Mouse (Mus musculus) CH12.LX (cell line): ENCODE data around the gene Triobp. TPM values are rescaled to one million over a fixed set of nuclear protein-coding genes. Genes with fewer than 3 reads are reported as not detected.

ENCODE experiments used
- DNase-seq: peaks from one replicate; pipeline ENCODE4 v3.0.0-alpha.2; 2013; ENCODE audit errors: extremely low read depth
- H3K27ac ChIP-seq: 2 replicates; pipeline ENCODE4 v1.5.1; 2012; ENCODE audit warnings: low read depth, mild to moderate bottlenecking, control low read depth, moderate library complexity; ENCODE audit not compliant: insufficient read depth
- H3K27me3 ChIP-seq: replicated peaks from 2 replicates; pipeline ENCODE3; 2012; ENCODE audit warnings: inconsistent platforms
- H3K36me3 ChIP-seq, 2 experiments: replicated peaks in 1 of 2; 2 replicates each; pipeline versions ENCODE3 to v1.6.1; 2012; ENCODE audit warnings: inconsistent platforms in 1 of 2, low read length in 1 of 2, mild to moderate bottlenecking in 1 of 2, mixed read lengths in 1 of 2, moderate library complexity in 1 of 2; ENCODE audit not compliant: control insufficient read depth in 1 of 2, insufficient read depth in 1 of 2
- H3K4me1 ChIP-seq, 2 experiments: 2 replicates each; pipeline ENCODE4 v1.6.1; 2012; ENCODE audit warnings: inconsistent platforms in 1 of 2, moderate library complexity in 1 of 2; ENCODE audit not compliant: insufficient read depth in 2 of 2, control insufficient read depth in 1 of 2
- H3K4me2 ChIP-seq: 2 replicates; pipeline ENCODE4 v1.6.1; 2012; ENCODE audit warnings: low read depth, mild to moderate bottlenecking, control low read depth; ENCODE audit not compliant: poor library complexity, insufficient read depth, severe bottlenecking
- H3K4me3 ChIP-seq, 3 experiments: fragments of 150-350 bp in 1 of 3; sonication (generic) in 1 of 3; replicated peaks in 1 of 3; 2 replicates each; pipeline versions ENCODE3 to v1.5.1; 2011 to 2012; ENCODE audit warnings: low read depth in 2 of 3, low read length in 2 of 3, mild to moderate bottlenecking in 2 of 3, moderate library complexity in 2 of 3, control low read depth in 1 of 3, improper control_type of control experiment in 1 of 3, inconsistent platforms in 1 of 3, mixed read lengths in 1 of 3; ENCODE audit not compliant: poor library complexity in 1 of 3
- H3K79me2 ChIP-seq: replicated peaks from 2 replicates; pipeline ENCODE4 v1.6.1; 2012; ENCODE audit warnings: mild to moderate bottlenecking, moderate library complexity; ENCODE audit not compliant: control insufficient read depth, poor library complexity, insufficient read depth, severe bottlenecking; ENCODE audit errors: extremely low read depth
- H3K9ac ChIP-seq: 2 replicates; pipeline ENCODE4 v1.6.1; 2012; ENCODE audit warnings: low read depth, mild to moderate bottlenecking, control low read depth, moderate library complexity; ENCODE audit not compliant: insufficient read depth
- H3K9me3 ChIP-seq: replicated peaks from 2 replicates; pipeline ENCODE3; 2012; ENCODE audit warnings: low read length, inconsistent platforms, mixed read lengths
- BHLHE40 ChIP-seq: IDR thresholded peaks from 2 replicates; pipeline ENCODE4 v1.6.1; 2011; ENCODE audit warnings: mild to moderate bottlenecking, low read depth, low read length, improper control_type of control experiment
- CHD2 ChIP-seq: IDR thresholded peaks from 2 replicates; pipeline ENCODE4 v1.6.1; 2011; ENCODE audit warnings: low read length, improper control_type of control experiment
- CTCF ChIP-seq, 2 experiments: IDR thresholded peaks in 1 of 2; conservative IDR thresholded peaks in 1 of 2; 2 replicates each; pipeline ENCODE4 v1.5.1; 2011 to 2012; ENCODE audit warnings: low read depth in 2 of 2, low read length in 2 of 2, improper control_type of control experiment in 1 of 2, inconsistent platforms in 1 of 2, mild to moderate bottlenecking in 1 of 2, moderate library complexity in 1 of 2
- KAT2A ChIP-seq: IDR thresholded peaks from 2 replicates; pipeline ENCODE4 v1.6.1; 2012; ENCODE audit warnings: low read length, improper control_type of control experiment, inconsistent platforms; ENCODE audit not compliant: insufficient replicate concordance
- MAX ChIP-seq: IDR thresholded peaks from 2 replicates; pipeline ENCODE4 v1.6.1; 2011; ENCODE audit warnings: low read length, improper control_type of control experiment
- MAZ ChIP-seq: IDR thresholded peaks from 2 replicates; pipeline ENCODE4 v1.6.1; 2012; ENCODE audit warnings: low read depth, mild to moderate bottlenecking, inconsistent platforms, low read length, improper control_type of control experiment, moderate library complexity
- MXI1 ChIP-seq: IDR thresholded peaks from 2 replicates; pipeline ENCODE4 v1.6.1; 2011; ENCODE audit warnings: mild to moderate bottlenecking, low read depth, low read length, improper control_type of control experiment
- NRF1 ChIP-seq: IDR thresholded peaks from 2 replicates; pipeline ENCODE4 v1.6.1; 2014; ENCODE audit warnings: low read depth, mild to moderate bottlenecking, inconsistent platforms, low read length, improper control_type of control experiment, moderate library complexity
- POLR2A ChIP-seq: IDR thresholded peaks from 2 replicates; pipeline ENCODE4 v1.6.1; 2011; ENCODE audit warnings: low read depth, mild to moderate bottlenecking, improper control_type of control experiment, low read length
- RAD21 ChIP-seq: IDR thresholded peaks from 2 replicates; pipeline ENCODE4 v1.6.1; 2011; ENCODE audit warnings: low read depth, mild to moderate bottlenecking, low read length, improper control_type of control experiment, moderate library complexity
- SMC3 ChIP-seq: IDR thresholded peaks from 2 replicates; pipeline ENCODE4 v1.6.1; 2011; ENCODE audit warnings: low read depth, low read length, improper control_type of control experiment
- TBP ChIP-seq: conservative IDR thresholded peaks from 2 replicates; pipeline ENCODE4 v1.6.1; 2011; ENCODE audit warnings: low read depth, low read length, improper control_type of control experiment
- TCF12 ChIP-seq: IDR thresholded peaks from 2 replicates; pipeline ENCODE4 v1.6.1; 2014; ENCODE audit warnings: low read depth, mild to moderate bottlenecking, inconsistent platforms, low read length, improper control_type of control experiment
- UBTF ChIP-seq: IDR thresholded peaks from 2 replicates; pipeline ENCODE4 v1.6.1; 2012; ENCODE audit warnings: low read depth, mild to moderate bottlenecking, inconsistent platforms, low read length, improper control_type of control experiment, moderate library complexity
- USF1 ChIP-seq: IDR thresholded peaks from 2 replicates; pipeline ENCODE4 v1.6.1; 2014; ENCODE audit warnings: low read depth, mild to moderate bottlenecking, inconsistent platforms, low read length, improper control_type of control experiment
- ZC3H11A ChIP-seq: IDR thresholded peaks from 2 replicates; pipeline ENCODE4 v1.6.1; 2012; ENCODE audit warnings: low read depth, mild to moderate bottlenecking, inconsistent platforms, low read length, improper control_type of control experiment
- ZNF384 ChIP-seq: IDR thresholded peaks from 2 replicates; pipeline ENCODE4 v1.6.1; 2012; ENCODE audit warnings: low read depth, low read length, improper control_type of control experiment, inconsistent platforms
- dilution Hi-C: fragments of 300-500 bp; cut with MboI; formaldehyde crosslinking; loops from 2 replicates; pipeline ENCODE4 v1.14.3; 2020; ENCODE audit warnings: low sequenced_read_pairs; ENCODE audit not compliant: extremely low pct_unique_long_range_greater_than_20kb, extremely low pct_ligation_motif_present
- in situ Hi-C: fragments of 300-500 bp; cut with MboI; formaldehyde crosslinking; loops from 3 replicates; pipeline ENCODE4 v1.14.3; 2019; ENCODE audit warnings: low sequenced_read_pairs, low pct_ligation_motif_present, low pct_unique_long_range_greater_than_20kb, mixed read lengths
- polyA plus RNA-seq: library from polyadenylated mRNA; unstranded; fragments of >175 nt; gene quantifications from 2 replicates; pipeline ENCODE4 v1.2.1, GENCODE M21; 2012; ENCODE audit warnings: low read depth; ENCODE audit not compliant: insufficient read length
- total RNA-seq, 2 experiments: library from RNA; depleted of rRNA; stranded (reverse); fragments of 300-350 nt in 1 of 2; fragments of >200 nt in 1 of 2; gene quantifications; 2 replicates each; pipeline ENCODE4 v1.2.3; 2012 to 2014

Gene Triobp
- total and polyA plus RNA-seq, 3 experiments = 11.5 to 31.0 (median 25.5) TPM

DNA sequence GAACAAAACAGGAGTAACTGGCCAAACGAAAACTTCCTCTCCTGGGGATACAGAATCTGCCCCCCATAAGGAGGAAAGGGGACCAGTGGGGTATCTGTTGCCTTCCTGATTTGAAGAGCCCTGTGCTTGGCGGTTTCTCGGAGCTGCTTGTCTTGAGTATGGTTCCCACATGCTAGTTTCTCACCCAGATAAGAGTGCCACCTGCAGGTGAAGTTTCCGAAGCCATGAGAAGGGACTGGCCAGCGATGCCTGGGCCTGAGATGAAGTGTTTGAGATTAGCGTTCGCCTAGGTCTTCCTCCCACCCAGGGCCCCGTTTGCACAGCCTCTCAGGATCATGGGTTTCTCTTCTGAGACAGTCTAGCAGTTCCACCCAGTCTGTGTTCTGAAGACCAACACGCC, 35.5 kb upstream of the Triobp start:
- Histone ChIP-seq H3K4me1 (peaks cover 7 to 13% of the 10 kb centered on the region in 2 experiments; a peak in 3 of 4 replicates), H3K4me2 (no peak overlapping the region), H3K9me3 (peaks cover 8% of the 10 kb centered on the region), H3K4me3 (no peak overlapping the region), H3K27ac (no peak overlapping the region), H3K27me3 (no peaks in the 10 kb centered on the region)
- dilution Hi-C loops = no loop called here
- in situ Hi-C loops = loop anchor here (25.0 kb wide), 1 partner anchor 425 kb away; the partner anchor contains the start of genes Maff and Pla2g6
- no peak for DNase-seq
- no peak for TF ChIP-seq MXI1
- TF ChIP-seq POLR2A = no peak
- no peak for TF ChIP-seq KAT2A
- TF ChIP-seq CTCF (conservative IDR thresholded peaks at IDR 0.05 in 1 of 2, IDR thresholded peaks at IDR 0.05 in 1 of 2; ENCODE audit: low read depth in 2 of 2, low read length in 2 of 2) = peak in 1 of 2 experiments; percentile 67; a peak in 2 of 4 replicates
- TF ChIP-seq TBP = no peak
- peak; percentile 44 for TF ChIP-seq RAD21
- no peak for TF ChIP-seq BHLHE40
- TF ChIP-seq SMC3 = peak; percentile 49
- no peak for TF ChIP-seq MAX
- TF ChIP-seq MAZ = no peak
- TF ChIP-seq, all 38 proteins: peak for 3
- Histone ChIP-seq H3K36me3 (peaks cover 53 to 94% of the 10 kb centered on the region in 2 experiments), H3K9ac (no peak overlapping the region), H3K79me2 (no peaks in the 10 kb centered on the region)

DNA sequence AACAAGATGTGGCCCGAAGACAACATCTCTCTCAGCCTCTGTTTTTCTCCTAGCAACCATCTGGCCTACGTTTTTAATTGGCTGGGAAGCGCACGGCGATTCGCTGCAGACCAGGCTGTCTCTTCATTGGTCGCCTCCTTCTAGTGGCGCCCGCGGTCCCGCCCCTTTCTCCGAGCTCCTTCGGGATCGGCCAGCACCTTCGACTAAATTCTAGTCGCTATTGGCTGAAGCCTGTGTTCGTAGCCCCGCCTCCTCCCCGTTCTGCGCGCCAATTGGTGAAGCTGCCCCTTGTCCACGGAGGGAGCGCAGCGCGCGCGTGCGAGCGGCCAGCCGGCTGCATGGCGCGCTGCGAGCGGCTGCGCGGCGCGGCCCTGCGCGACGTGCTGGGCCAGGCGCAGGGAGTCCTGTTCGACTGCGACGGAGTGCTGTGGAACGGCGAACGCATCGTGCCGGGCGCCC, 33.9 kb upstream of the Triobp start, which contains the start of gene Pdxp:
Pdxp (plus strand) TSS at position 288 of the 459 bp plus-strand sequence.
- Histone ChIP-seq H3K4me2 (peak within 1 kb of the TSS; percentile 67), H3K9me3 (peaks cover 8% of the 10 kb centered on the region), H3K27ac (no peak within 1 kb of the TSS), H3K27me3 (no peaks in the 10 kb centered on the region), H3K36me3 (peaks cover 41 to 89% of the 10 kb centered on the region in 2 experiments), H3K4me3 (peak within 1 kb of the TSS; percentile 3 to 75 (median 41)), H3K79me2 (no peaks in the 10 kb centered on the region)
- peak; percentile 65 for DNase-seq
- in situ Hi-C loops (loop anchor here (25.0 kb wide), 1 partner anchor 424 kb away; the partner anchor contains the start of genes Maff and Pla2g6), dilution Hi-C loops (no loop called here)
- TF ChIP-seq USF1 (no peak), MAZ (no peak), TCF12 (0 out of 2 replicates have a peak, but pooled peaks have one; percentile 9), CHD2 (peak; percentile 83), UBTF (no peak), POLR2A (peak; percentile 64; the same call in 1 of the 2 replicates), BHLHE40 (no peak), ZNF384 (no peak), CTCF (conservative IDR thresholded peaks at IDR 0.05 in 1 of 2, IDR thresholded peaks at IDR 0.05 in 1 of 2; ENCODE audit: low read depth in 2 of 2, low read length in 2 of 2) (no peak), ZC3H11A (no peak), NRF1 (no peak)
- TF ChIP-seq, all 38 proteins: peak for 3
- peak within 1 kb of the TSS; percentile 11; the same call in 1 of the 2 replicates for H3K9ac ChIP-seq
- H3K4me1 ChIP-seq = peaks cover 7 to 13% of the 10 kb centered on the region in 2 experiments; a peak in 3 of 4 replicates
